Mouse (Mus musculus): ENCODE measurements around the gene Il17rc. TPM values are rescaled to one million over a fixed set of nuclear protein-coding genes. Genes with fewer than 3 reads are reported as not detected.

Il17rc gene
- polyA plus RNA-seq, 1 experiment: not detected

GRCm38 (mm10) chr6:113505689-113506088 is 34.5 kb downstream of the Il17rc start:
- TF ChIP-seq CTCF (IDR thresholded peaks at IDR 0.05; ENCODE audit: low read depth, low read length): no peak
- no peak for TF ChIP-seq POLR2A (IDR thresholded peaks at IDR 0.05; ENCODE audit: borderline replicate concordance, low read depth, low read length)
- no peaks in the 10 kb centered on the region for H3K4me1 ChIP-seq (ENCODE audit: control insufficient read depth, insufficient read depth, low read length)
- H3K4me3 ChIP-seq (ENCODE audit: insufficient read depth, low read length): no peak overlapping the region
- H3K27ac ChIP-seq (ENCODE audit: insufficient read depth, low read depth, low read length): no peak overlapping the region

- H3K27ac ChIP-seq (ENCODE audit: insufficient read depth, low read depth, low read length): no peak overlapping the region
- no peak overlapping the region for H3K4me3 ChIP-seq (ENCODE audit: insufficient read depth, low read length)
- no peaks in the 10 kb centered on the region for H3K4me1 ChIP-seq (ENCODE audit: control insufficient read depth, insufficient read depth, low read length)
- TF ChIP-seq CTCF (IDR thresholded peaks at IDR 0.05; ENCODE audit: low read depth, low read length) (no peak), POLR2A (IDR thresholded peaks at IDR 0.05; ENCODE audit: borderline replicate concordance, low read depth, low read length) (no peak)
Observed at GRCm38 (mm10) chr6:113507130-113507529, 35.9 kb downstream of the Il17rc start.

GRCm38 (mm10) chr6:113508272-113508946 is 37.2 kb downstream of the Il17rc start:
- Histone ChIP-seq H3K4me3 (ENCODE audit: insufficient read depth, low read length) (no peak overlapping the region), H3K27ac (ENCODE audit: insufficient read depth, low read depth, low read length) (no peak overlapping the region), H3K4me1 (ENCODE audit: control insufficient read depth, insufficient read depth, low read length) (no peaks in the 10 kb centered on the region)
- TF ChIP-seq CTCF (IDR thresholded peaks at IDR 0.05; ENCODE audit: low read depth, low read length): no peak

- no peak for TF ChIP-seq POLR2A (IDR thresholded peaks at IDR 0.05; ENCODE audit: borderline replicate concordance, low read depth, low read length)
- no peak for TF ChIP-seq CTCF (IDR thresholded peaks at IDR 0.05; ENCODE audit: low read depth, low read length)
- Histone ChIP-seq H3K4me3 (ENCODE audit: insufficient read depth, low read length) (no peak overlapping the region), H3K27ac (ENCODE audit: insufficient read depth, low read depth, low read length) (no peak overlapping the region), H3K4me1 (ENCODE audit: control insufficient read depth, insufficient read depth, low read length) (no peaks in the 10 kb centered on the region)
Observed at GRCm38 (mm10) chr6:113508947-113509280, 37.7 kb downstream of the Il17rc start.

GRCm38 (mm10) chr6:113513944-113514343 is 42.7 kb downstream of the Il17rc start:
- H3K4me3 ChIP-seq (ENCODE audit: insufficient read depth, low read length): no peak overlapping the region
- no peak for TF ChIP-seq POLR2A (IDR thresholded peaks at IDR 0.05; ENCODE audit: borderline replicate concordance, low read depth, low read length)
- no peak for TF ChIP-seq CTCF (IDR thresholded peaks at IDR 0.05; ENCODE audit: low read depth, low read length)
- H3K27ac ChIP-seq (ENCODE audit: insufficient read depth, low read depth, low read length): no peak overlapping the region
- H3K4me1 ChIP-seq (ENCODE audit: control insufficient read depth, insufficient read depth, low read length): peaks cover 8% of the 10 kb centered on the region

GRCm38 (mm10) chr6:113514600-113514999 is 43.4 kb downstream of the Il17rc start:
- H3K27ac ChIP-seq (ENCODE audit: insufficient read depth, low read depth, low read length): no peak overlapping the region
- no peak overlapping the region for H3K4me3 ChIP-seq (ENCODE audit: insufficient read depth, low read length)
- no peak for TF ChIP-seq CTCF (IDR thresholded peaks at IDR 0.05; ENCODE audit: low read depth, low read length)
- TF ChIP-seq POLR2A (IDR thresholded peaks at IDR 0.05; ENCODE audit: borderline replicate concordance, low read depth, low read length): no peak
- peaks cover 8% of the 10 kb centered on the region for H3K4me1 ChIP-seq (ENCODE audit: control insufficient read depth, insufficient read depth, low read length)

- Histone ChIP-seq H3K27ac (ENCODE audit: insufficient read depth, low read depth, low read length) (no peak overlapping the region), H3K4me1 (ENCODE audit: control insufficient read depth, insufficient read depth, low read length) (peaks cover 8% of the 10 kb centered on the region), H3K4me3 (ENCODE audit: insufficient read depth, low read length) (no peak overlapping the region)
- TF ChIP-seq POLR2A (IDR thresholded peaks at IDR 0.05; ENCODE audit: borderline replicate concordance, low read depth, low read length) (no peak), CTCF (IDR thresholded peaks at IDR 0.05; ENCODE audit: low read depth, low read length) (no peak)
Observed at GRCm38 (mm10) chr6:113517434-113518080, 46.3 kb downstream of the Il17rc start.

GRCm38 (mm10) chr6:113522310-113522709 is 51.1 kb downstream of the Il17rc start:
- peaks cover 6% of the 10 kb centered on the region for H3K4me1 ChIP-seq (ENCODE audit: control insufficient read depth, insufficient read depth, low read length)
- no peak overlapping the region for H3K27ac ChIP-seq (ENCODE audit: insufficient read depth, low read depth, low read length)
- TF ChIP-seq CTCF (IDR thresholded peaks at IDR 0.05; ENCODE audit: low read depth, low read length) (no peak), POLR2A (IDR thresholded peaks at IDR 0.05; ENCODE audit: borderline replicate concordance, low read depth, low read length) (no peak)
- no peak overlapping the region for H3K4me3 ChIP-seq (ENCODE audit: insufficient read depth, low read length)

- no peak overlapping the region for H3K27ac ChIP-seq (ENCODE audit: insufficient read depth, low read depth, low read length)
- no peak overlapping the region for H3K4me3 ChIP-seq (ENCODE audit: insufficient read depth, low read length)
- H3K4me1 ChIP-seq (ENCODE audit: control insufficient read depth, insufficient read depth, low read length): no peaks in the 10 kb centered on the region
- TF ChIP-seq CTCF (IDR thresholded peaks at IDR 0.05; ENCODE audit: low read depth, low read length) (no peak), POLR2A (IDR thresholded peaks at IDR 0.05; ENCODE audit: borderline replicate concordance, low read depth, low read length) (no peak)
Observed at GRCm38 (mm10) chr6:113523420-113523819, 52.2 kb downstream of the Il17rc start.

Measured in bone marrow macrophage, adult 2 months (primary cell).